15 mouse cellular contexts compared by ENCODE assay signal in genomic region chr11:63785965-63786364, GRCm38 (mm10).
"Had no signal": no experiment of that assay in that cellular context is flagged by ENCODE, and none has a peak within 500 bp of the region (broad histone marks: within the 10 kb centered on the region; RNA-seq: fewer than 3 reads in every experiment).

No protein-coding gene starts in this region.

- H3K4me2 ChIP-seq: lung, embryonic 14.5 days; midbrain, embryonic 12.5 days; neural tube, embryonic 12.5 days; stomach, embryonic 15.5 days had no signal

- H3K4me1 ChIP-seq: stomach, embryonic 15.5 days had no signal

- H3K4me3 ChIP-seq: midbrain, embryonic 10.5 days; midbrain, embryonic 12.5 days; myocyte; neural tube, embryonic 12.5 days; stomach, embryonic 15.5 days had no signal

- H3K27ac ChIP-seq: liver, embryonic 14.5 days; midbrain, embryonic 10.5 days; stomach, embryonic 15.5 days; stomach, postnatal 0 days had no signal

- ATAC-seq: midbrain, embryonic 16.5 days had no signal

- H3K36me3 ChIP-seq: midbrain, embryonic 10.5 days; midbrain, embryonic 12.5 days; neural tube, embryonic 12.5 days; stomach, embryonic 15.5 days had no signal

- H3K9ac ChIP-seq: liver, embryonic 14.5 days; lung, embryonic 14.5 days; midbrain, embryonic 12.5 days; neural tube, embryonic 12.5 days; stomach, embryonic 15.5 days had no signal

- H3K9me3 ChIP-seq: midbrain, embryonic 10.5 days; midbrain, embryonic 12.5 days; neural tube, embryonic 12.5 days; stomach, embryonic 15.5 days had no signal

- H3K27me3 ChIP-seq: neural tube, embryonic 12.5 days; stomach, embryonic 15.5 days had no signal

- DNase-seq: lung, embryonic 14.5 days; lung, postnatal 10 days; lung, postnatal 4 days; right cerebral cortex, postnatal 14 days; thymus, adult 2 months; thymus, postnatal 25 days; thymus, postnatal 4 days had no signal
